Mouse (Mus musculus): ENCODE results near the gene Mob3c.

The Mob3c gene

DNA sequence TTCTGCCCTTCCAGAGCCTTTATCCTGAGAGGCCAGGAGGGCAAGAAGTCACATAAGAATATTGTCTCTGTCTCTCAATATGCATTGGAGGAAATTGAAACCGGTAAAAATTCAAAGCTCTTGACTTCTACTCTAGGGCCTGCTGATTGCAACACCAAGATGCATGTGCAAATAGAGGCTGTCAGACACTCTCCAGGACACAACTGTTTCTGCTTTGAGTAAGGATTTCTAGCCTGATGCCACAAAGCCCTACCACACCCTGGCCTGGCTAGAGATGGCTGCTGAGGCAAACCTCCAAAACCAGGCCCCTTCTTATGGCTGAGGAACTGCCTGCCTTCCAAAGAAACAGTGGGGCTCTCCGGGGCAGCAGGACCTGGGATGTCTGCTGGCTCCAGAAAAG is 7.7 kb downstream of the Mob3c start:
- DNase-seq (ENCODE audit: low spot score), result peak; percentile 52

DNA sequence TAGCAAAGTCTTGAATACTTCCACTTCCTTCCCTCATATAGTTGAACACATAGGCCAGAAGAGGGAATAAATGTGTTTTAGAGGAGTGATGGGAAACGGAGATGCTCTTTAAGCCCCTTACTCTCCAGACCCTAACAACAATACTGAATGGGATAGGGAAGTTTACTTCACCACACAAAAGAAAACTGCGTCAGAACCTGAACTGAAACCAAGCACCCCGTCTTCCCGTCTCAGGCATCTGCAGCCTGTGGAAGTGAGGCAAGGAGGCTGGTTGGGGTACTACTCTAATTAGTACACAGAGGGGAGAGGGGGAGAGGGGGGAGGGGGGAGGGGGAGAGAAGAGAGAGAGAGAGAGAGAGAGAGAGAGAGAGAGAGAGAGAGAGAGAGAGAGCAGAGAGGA is 10.3 kb downstream of the Mob3c start:
- no peak for DNase-seq (ENCODE audit: low spot score)

DNA sequence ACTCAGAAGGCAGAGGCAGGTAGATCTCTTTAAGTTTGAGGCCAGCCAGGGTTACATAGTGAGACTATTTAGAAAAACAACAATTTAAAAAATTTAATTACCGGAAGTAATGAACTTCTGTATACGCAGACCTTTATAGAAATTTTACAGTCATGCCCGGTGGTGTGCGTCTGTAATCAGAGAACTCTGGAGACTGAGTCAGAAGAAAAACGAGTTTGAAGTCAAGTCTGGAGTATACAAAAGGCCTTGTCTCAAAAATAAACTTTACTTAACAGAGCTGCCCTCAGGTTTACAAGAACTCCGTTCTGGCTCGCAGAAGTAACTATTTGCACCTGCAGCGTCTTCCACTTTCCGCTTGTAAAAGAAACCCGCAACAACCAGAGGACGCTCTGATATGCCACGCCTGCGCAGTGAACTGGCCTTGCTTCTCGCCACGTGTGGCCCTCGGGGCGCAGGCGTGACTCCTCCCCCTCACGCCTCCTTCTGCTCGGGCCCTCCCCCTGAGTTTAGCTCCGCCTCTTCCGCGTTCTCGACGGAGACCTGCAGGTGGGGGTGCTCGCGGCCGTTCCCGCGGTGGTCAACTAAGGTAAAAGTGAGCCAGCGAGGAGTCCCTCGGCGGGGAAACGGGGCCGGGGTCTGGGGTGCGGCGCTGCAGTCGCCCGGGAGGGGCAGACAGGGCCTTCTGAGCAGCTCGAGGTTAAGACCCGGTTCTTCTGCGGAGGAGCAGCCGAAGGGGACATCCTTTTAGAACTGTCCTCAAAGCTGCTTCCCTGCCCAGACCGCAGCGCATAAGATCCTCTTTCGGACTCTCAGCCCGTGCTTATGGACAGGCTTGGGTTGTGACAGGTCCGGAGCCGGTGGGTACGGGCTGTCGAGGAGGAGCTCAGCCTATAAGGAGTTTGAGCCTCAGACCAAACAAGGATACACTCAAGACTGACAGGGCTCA is 11.1 kb downstream of the Mob3c start, which contains the start of gene Mknk1:
Gene Mknk1, plus strand, starts transcription at position 503 of the 946 bp plus-strand sequence.
- DNase-seq (ENCODE audit: low spot score), result peak; percentile 95

DNA sequence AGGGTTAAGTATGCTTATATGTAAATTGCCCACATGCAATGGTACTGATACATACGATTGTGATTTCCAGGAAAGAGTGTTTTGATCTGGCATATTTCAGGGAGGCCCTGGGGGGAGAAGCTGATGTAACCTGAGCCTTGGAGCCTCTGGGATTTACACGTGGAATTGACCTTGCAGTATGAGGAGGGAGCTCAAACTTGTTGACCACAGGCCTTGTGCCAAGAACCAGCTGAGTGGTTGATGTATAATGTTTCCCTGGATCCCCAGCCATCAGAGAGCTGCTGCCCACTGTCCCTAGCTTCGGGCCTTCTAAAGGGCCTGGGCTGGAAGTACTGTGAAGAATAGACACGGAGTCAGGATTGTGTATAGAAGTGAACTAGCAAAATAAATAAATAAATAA is 12.1 kb downstream of the Mob3c start:
- DNase-seq (ENCODE audit: low spot score), result peak; percentile 19

DNA sequence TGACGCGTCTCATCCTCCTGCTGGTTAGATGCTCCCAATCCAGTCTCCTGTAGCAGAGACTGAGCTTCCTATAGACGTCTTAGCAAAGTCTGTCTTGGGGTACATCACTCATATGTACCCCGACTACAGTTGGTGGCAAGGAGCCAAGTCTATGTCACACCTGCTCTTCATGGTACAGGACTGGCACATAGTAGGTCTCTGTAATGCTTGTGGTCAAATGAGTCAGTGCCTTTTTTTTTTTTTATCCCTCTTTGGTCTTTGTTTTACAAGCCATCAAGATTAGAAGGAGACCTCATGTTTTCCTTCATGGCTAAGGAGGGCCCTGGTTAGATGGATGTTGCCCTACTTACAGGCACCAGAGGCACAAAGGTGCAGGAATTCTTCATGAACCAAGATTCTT is 12.9 kb downstream of the Mob3c start:
- DNase-seq (ENCODE audit: low spot score), result no peak

DNA sequence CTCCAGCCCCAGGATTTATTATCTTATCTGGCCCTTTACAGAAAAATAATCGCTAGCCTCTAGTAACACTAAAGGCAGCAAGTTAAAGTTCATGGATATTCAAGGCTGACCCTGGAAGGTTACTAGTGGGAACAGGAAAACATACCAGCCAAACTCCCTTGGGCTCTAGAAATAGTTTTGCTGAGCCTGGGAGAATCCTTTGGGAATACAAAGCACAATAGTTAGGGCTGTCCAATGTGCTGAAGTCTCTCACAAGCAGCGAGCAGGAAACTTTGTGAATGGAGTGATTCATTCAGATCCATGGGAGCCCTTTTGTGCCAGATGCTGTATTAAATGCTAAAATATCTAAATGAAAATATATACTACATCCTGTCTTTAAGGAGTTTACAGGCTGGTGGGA is 18.8 kb downstream of the Mob3c start:
- DNase-seq (ENCODE audit: low spot score), result no peak

DNA sequence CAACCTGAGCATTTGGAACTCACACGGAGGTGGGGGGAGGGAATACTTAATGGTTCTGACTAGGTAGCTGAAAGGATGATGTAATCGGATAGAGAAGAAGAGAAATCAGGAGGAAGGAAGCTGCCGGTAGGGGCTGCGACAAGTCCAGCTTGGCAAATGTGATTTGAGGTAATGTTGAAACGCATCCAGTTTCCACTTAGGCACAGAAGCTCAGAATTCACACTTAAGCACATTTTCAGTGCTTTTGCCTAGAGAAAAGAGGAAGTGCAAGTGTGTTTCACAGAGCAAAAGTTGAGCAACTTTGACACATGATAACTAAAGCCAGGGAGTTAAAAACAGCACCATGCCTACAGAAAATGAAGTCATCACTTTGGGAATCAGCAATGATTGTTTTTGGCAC is 19.5 kb downstream of the Mob3c start:
- DNase-seq (ENCODE audit: low spot score), result peak; percentile 64

DNA sequence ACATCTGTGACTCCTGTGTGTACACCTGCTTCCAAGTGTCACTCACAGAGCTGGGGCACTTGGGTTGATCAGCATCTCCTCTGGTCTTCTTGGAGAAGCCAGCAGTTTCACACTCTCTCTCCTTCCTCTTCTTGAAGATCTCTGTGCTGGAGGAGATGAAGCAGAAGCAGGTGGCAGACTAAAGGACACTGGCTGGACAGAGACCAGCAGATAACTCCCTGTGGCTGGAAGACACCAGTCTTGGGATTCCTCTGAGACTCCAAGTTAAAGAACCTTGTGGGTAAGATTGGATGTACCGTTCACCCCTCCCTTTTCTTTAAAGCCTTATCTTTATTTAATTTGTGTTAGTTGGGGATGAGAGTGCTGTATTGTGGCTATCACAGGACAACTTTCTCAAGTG is 20.2 kb downstream of the Mob3c start:
- DNase-seq (ENCODE audit: low spot score), result no peak

DNA sequence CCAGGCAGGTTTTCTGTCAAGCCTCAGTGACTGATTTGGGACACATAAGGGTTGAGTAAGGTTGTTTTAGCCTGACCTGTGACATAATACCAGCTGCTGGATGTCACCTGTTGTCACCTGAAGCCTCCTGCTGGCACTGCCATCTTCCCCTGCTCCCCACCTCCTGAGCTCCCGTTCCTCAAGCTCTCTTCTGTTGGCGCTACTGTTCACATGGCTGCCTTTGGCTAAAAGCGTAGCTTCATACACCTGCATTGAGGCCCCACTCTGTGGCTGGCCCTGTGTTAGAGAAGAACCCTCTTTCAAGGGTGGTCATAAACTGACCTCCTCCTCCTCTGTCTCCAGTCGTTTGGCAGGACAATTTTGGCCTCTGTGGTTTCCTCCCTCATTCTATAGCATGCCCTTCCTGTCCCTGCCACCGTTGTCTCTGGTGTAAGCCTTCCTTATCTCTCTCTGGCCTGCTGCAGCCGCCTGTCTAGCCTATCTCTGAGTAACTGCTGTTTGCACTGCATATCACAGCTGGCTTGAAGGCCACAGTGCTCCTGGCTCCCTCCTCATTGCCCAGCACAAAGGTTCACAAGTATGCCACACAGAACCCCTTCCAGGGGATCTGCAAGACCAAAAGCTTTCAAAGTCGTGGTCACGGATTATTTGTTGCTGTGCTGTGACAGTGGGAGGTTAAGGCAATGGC is 21.2 kb downstream of the Mob3c start:
- DNase-seq (ENCODE audit: low spot score), result no peak

DNA sequence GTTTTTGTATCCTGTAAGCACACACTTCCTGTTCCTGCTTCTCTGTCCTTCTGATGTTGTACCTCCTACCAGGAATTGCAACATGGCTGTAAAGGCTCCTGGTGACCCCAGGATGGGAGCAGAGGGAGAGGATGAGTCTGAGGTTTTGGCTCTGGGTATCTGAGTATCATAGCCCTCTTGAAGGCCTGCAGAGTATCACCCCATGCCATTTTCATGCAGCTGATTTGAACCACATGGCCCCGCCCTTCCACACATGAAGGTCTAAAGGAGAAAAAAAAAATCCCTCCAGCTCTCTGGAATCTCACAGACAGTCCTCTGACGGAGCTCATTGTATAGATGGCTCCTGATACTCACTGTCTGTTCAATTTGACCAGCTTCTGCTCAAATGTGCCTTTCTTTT is 22.2 kb downstream of the Mob3c start:
- DNase-seq (ENCODE audit: low spot score), result peak; percentile 18

DNA sequence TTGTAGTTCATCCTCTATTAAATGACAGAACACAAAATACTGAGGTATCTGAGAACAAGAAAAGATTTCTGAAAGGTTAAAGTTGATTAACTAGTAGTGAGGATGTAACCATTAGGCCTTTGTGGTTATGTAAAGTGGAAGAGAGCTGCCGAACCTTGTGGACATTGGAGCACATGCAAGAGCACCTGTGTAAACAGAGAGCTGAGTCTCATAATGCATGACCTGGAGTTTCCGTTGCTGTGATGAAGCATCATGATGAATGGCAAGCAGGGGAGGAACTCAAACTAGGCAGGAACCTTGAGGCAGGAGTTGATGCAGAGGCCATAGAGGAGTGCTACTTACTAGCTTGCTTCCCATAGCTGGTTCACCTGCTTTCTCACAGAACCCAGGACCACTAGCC is 22.7 kb downstream of the Mob3c start:
- no peak for DNase-seq (ENCODE audit: low spot score)

DNA sequence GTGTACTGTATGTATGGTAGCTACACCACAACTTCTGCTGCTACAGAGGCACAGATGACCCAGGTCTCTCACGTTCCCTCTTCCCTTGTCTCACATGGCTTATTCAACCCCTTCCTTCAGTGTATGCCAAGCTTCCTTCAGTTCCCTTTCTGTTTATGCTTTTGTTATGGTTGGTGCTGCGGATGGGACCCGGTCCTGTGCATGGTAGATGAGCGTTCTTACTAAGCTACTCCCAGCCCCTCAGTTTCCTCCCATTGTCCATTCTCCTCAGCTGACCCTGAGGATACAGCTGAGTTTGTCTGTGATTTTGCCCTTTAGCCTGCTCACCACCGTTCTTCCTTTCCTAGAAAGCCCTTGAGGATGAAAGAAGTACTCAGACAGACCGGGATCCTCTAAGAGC is 23.7 kb downstream of the Mob3c start:
- peak; percentile 66 for DNase-seq (ENCODE audit: low spot score)

DNA sequence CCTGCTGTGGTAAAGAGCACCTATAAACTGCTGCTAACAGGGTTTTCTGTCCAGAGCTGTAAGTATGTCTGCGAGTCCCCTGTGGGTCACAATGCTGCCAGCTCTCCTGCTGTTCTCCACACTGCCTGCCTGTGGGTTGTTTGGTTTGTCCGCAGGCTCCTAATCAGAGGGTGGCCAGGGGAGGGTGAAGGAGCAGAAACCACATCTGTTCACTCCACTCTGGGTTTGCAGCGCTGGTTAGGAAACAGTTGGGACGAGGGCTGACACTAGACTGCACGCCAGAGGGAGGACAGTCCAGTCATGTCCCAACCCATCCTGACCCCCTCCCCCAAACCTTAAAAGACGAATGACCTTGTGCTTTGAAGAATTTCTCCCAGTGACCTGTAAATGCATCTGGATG is 27.2 kb downstream of the Mob3c start:
- no peak for DNase-seq (ENCODE audit: low spot score)

DNA sequence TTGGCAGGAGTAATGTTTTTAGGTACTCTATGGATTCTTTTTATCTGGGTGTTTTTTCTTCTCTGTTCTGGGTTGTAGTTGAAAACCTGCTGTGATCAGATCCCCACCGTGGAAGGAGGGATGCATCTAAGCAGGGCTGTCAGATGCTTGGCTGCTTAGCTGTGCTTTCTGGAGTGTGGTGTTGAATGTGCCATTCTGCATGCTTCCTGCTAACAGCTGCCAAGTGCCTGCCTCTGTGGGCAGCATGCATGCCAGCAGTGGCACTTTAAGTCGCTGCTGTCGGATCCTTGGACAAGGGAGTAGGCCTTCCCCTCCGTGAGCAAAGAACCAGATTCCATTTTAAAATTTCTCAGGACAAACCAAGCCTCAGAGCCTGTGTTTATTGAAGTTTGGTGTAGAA is 27.7 kb downstream of the Mob3c start:
- DNase-seq (ENCODE audit: low spot score), result no peak

DNA sequence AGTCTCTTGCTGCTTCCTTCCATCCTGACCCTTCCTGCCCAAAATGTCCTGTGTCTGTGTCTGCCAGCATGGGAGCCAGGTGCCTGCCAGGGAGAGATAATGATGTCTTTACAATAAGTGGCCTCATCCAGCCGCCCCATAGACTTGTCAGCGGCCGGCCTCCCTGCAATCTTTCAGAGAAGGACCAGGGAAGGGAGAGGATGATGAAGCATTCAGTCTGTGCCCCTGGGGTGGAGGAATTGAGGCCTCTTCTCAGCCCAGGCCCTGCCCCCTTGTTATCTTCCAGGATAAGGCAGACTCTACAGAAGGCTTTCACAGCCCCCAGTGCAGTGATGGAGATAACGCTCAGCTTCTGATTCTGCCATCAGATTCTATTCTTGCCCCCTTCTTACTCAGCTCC is 28.4 kb downstream of the Mob3c start:
- DNase-seq (ENCODE audit: low spot score), result no peak

DNA sequence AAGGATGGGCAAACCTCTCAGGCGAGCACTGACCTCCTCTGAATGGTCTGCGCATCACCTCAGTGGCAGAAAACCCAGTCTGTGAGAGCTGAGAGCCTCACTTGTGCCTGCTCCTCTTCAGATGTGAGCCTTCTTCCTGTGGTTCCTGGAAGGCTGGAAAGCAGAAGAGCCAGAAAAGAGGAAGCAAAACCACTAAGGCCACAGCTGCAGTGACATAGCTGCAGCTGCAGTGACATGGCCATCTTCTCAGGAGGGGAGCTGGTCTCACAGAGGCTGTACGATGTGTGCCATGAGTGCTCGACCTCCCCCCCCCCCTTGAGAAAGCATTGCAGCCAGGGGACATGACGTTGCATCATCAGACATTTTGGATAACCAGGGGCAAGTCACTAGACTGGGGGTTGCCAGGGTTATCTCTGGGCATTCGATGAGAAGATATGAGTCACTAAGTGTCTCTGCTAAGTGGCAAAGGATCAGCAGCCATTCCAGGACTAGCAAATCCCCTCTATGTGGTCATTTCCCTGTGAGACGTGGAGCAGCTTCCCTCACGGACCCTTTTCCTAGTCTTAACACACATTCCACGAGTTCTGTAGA is 29.5 kb downstream of the Mob3c start:
- peak; percentile 22 for DNase-seq (ENCODE audit: low spot score)

DNA sequence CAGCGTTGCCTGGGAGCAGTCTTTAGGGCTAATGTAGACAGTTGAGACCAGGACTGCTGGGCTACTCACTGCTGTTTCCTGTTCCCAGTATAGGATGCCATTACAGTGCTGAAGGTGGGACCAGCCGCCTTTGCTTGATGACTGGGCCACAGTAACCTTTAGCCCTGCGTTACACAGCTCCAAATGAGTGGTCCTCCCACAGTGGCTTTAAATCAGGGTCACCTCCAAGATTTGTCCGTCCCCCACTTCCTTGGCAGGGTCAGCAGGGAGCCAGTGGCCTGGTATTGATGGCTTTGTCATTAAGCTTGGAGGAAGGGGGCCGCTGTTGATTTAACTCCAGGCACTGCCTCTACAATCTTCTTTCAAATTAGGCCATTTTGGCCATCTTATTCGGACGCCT is 35.5 kb downstream of the Mob3c start:
- no peak for DNase-seq (ENCODE audit: low spot score)

DNA sequence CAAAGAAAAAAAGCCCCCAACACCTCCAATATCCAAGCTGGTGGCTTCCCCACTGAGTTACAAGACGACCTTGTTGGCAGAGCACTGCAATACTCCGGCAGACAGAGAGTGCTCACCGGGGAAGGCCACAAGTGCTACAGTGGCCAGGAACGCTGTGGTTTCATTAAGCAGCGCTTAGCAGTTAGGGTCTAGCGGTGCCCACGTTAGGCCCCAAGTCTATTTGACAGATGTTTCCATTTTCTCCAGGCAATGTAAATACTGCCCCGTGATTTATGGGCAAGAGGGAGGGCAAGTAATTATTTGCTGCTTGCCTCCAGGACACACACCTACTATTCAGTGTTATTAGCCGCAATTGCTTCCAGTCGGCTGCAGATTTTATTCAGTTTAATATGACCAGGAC is 36.0 kb downstream of the Mob3c start:
- no peak for DNase-seq (ENCODE audit: low spot score)

DNA sequence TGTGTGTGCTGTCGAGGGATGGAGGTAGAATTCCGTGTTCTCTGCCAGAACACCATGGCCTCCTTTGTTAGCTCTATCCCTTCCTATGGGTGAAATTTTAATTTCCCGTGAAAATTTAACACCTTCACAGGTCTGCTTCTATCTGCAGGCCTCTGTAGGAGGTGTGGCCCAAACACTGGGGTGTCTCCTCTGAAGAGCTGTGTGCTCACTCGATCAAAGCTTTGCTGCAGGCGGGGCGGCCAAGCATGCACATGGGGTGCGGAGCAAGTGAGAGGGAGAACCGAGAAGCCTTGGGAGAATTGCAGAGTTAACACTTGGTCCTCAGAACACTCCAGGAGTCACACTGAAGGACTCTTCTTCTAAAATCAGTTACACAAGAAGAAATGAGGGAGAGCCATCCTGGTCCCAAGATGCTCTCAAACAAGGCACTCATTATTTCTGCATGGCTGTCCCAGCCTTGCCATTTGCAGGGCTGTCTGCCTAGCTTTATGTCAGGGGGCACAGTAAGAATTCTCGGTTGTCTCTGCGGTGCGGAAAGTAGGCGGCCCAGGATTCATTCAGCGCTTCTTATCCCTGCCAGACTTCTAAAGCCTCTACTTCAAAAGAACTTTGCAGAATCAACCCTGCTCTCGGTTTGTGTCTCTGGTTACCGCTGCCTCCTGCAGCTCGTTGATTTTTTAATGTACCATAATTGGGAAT is 41.8 kb downstream of the Mob3c start:
- DNase-seq (ENCODE audit: low spot score), result no peak

DNA sequence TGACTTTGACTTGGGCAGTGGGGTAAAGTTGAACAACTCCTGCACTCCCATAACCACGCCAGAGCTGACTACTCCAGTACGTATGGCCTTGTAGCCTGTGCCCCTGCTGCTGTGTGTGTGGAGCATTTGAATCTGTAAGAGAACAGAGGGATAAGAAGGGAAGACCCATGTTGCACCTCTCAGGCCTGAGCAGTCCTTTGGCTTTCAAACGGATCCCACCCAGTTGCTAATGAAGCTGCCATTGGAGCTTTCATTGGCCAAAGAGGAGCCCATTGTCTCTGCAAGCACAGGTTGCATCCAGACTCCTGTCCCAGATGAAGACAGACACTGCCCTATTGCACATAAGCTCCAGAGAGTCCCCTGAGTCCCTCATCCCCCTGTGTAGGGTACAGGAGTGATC is 45.3 kb downstream of the Mob3c start:
- no peak for DNase-seq (ENCODE audit: low spot score)

DNA sequence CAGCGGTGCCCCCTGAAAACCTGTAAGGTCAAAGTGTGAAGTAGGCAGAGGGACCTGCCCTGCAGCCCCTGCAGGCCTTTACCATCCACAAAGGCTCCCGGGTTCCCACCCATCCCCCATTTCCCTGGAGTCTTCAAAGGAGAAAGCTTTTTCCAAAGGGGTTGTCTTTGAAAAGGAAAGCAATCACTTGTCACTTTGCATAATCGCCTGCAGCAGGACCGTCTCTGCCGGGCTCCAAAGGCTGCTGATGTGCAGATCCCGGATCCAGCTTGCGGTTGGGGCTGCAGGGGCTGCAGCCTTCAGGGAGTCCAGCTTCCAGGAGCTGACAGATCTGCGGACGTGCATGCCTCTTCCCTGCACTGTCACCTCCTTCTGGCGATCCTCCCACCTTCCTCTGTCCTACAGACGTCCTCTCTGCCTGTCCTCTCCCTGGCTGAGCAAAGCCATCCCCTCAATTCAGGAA is 50.4 kb downstream of the Mob3c start:
- no peak for DNase-seq (ENCODE audit: low spot score)

DNA sequence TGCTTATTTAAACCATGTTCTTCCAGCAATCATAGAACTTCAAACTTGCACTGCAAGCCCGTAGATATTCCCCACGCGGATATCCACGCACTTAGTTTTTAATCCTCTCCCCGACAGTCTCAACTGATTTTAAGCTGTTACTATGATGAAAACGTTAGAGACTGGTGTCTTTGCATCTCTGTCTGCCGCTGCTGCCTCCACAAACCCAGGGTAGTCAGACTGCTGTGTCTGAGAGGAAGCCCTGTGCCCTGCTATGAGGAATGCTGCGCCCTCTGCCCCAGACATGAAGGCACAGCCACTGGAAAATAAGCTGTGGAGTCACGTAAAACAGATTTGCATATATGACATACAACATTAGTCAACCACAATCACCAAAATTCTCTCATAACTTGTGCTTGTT is 50.9 kb downstream of the Mob3c start:
- no peak for DNase-seq (ENCODE audit: low spot score)
